Mouse (Mus musculus): ENCODE results near the gene Pear1.

The Pear1 gene

GRCm38 (mm10) chr3:87725396-87726160 lies 98.5 kb downstream of the Pear1 start:
- DNase-seq, result no peak

- no peak for DNase-seq
These were observed 99.5 kb downstream of the Pear1 start for GRCm38 (mm10) chr3:87724556-87724955.

- no peak for DNase-seq
These were observed 105.6 kb downstream of the Pear1 start for GRCm38 (mm10) chr3:87718525-87718924.
